Mouse (Mus musculus): ENCODE measurements around the gene Rabepk.
"Not testable (repeated sequence)": the region's sequence is repeated elsewhere in the genome, so short reads cannot be mapped to it uniquely, and the experiment has no call there.

Gene Rabepk

GRCm38 (mm10) chr2:34762174-34762573 is 37.5 kb downstream of the Rabepk start:
- DNase-seq (ENCODE audit: low spot score), result no peak

GRCm38 (mm10) chr2:34761272-34761671 is 38.4 kb downstream of the Rabepk start:
- DNase-seq (ENCODE audit: low spot score), result not testable (repeated sequence)

GRCm38 (mm10) chr2:34757341-34757740 is 42.4 kb downstream of the Rabepk start:
- DNase-seq (ENCODE audit: low spot score), result no peak

GRCm38 (mm10) chr2:34754551-34755358 is 45.0 kb downstream of the Rabepk start, which contains the start of gene Gapvd1:
Gene Gapvd1, minus strand, starts transcription at chr2:34755232.
- no peak for DNase-seq (ENCODE audit: low spot score)

- DNase-seq (ENCODE audit: low spot score), result no peak
Observed at GRCm38 (mm10) chr2:34753811-34754550, 45.7 kb downstream of the Rabepk start.

GRCm38 (mm10) chr2:34750245-34750644 is 49.5 kb downstream of the Rabepk start:
- DNase-seq (ENCODE audit: low spot score), result no peak

GRCm38 (mm10) chr2:34748479-34748878 is 51.2 kb downstream of the Rabepk start:
- no peak for DNase-seq (ENCODE audit: low spot score)

- DNase-seq (ENCODE audit: low spot score), result no peak
Observed at GRCm38 (mm10) chr2:34745673-34746072, 54.0 kb downstream of the Rabepk start.

GRCm38 (mm10) chr2:34744476-34744875 is 55.2 kb downstream of the Rabepk start:
- no peak for DNase-seq (ENCODE audit: low spot score)

GRCm38 (mm10) chr2:34742675-34743074 is 57.0 kb downstream of the Rabepk start:
- no peak for DNase-seq (ENCODE audit: low spot score)

GRCm38 (mm10) chr2:34741390-34742159 is 58.1 kb downstream of the Rabepk start:
- no peak for DNase-seq (ENCODE audit: low spot score)

GRCm38 (mm10) chr2:34739684-34740391 is 59.9 kb downstream of the Rabepk start:
- no peak for DNase-seq (ENCODE audit: low spot score)

GRCm38 (mm10) chr2:34737911-34738310 is 61.8 kb downstream of the Rabepk start:
- no peak for DNase-seq (ENCODE audit: low spot score)

- no peak for DNase-seq (ENCODE audit: low spot score)
Observed at GRCm38 (mm10) chr2:34736626-34737025, 63.1 kb downstream of the Rabepk start.

Measured in layer of hippocampus, adult 9-10 months (tissue).